Mouse (Mus musculus): ENCODE data around the gene Gm20431. TPM values are rescaled to one million over a fixed set of nuclear protein-coding genes. Genes with fewer than 3 reads are reported as not detected.

The Gm20431 gene
- total and polyA plus RNA-seq, 2 experiments from 2014 or later = 12.0 TPM; not detected in 1

- ATAC-seq (ENCODE audit: low FRiP score) = no peak
- no peaks in the 10 kb centered on the region for H3K9me3 ChIP-seq (ENCODE audit: low read length)
- no peaks in the 10 kb centered on the region for H3K27me3 ChIP-seq (ENCODE audit: insufficient read depth, low read length)
- H3K4me1 ChIP-seq (ENCODE audit: insufficient read depth, low read length) = no peaks in the 10 kb centered on the region
- peak; percentile 61 for DNase-seq (ENCODE audit: low spot score)
- no peak overlapping the region for H3K27ac ChIP-seq (ENCODE audit: low read depth, low read length)
- WGBS = 52% methylated on average over 14 of the region's 14 CpGs
- H3K4me3 ChIP-seq (ENCODE audit: low read depth, low read length) = no peak overlapping the region
- H3K9ac ChIP-seq (replicated peaks; ENCODE audit: low read length, poor library complexity, severe bottlenecking) = no peak overlapping the region
- H3K4me2 ChIP-seq (ENCODE audit: low read depth, low read length, poor library complexity, severe bottlenecking) = no peak overlapping the region
- H3K36me3 ChIP-seq (ENCODE audit: insufficient read depth, low read length) = no peaks in the 10 kb centered on the region
- TF ChIP-seq CTCF (IDR thresholded peaks at IDR 0.05) = no peak
Observed at GRCm38 (mm10) chr2:167595761-167596171, 65.5 kb downstream of the Gm20431 start.

GRCm38 (mm10) chr2:167594444-167594934 is 66.8 kb downstream of the Gm20431 start:
- Histone ChIP-seq H3K36me3 (ENCODE audit: insufficient read depth, low read length) (no peaks in the 10 kb centered on the region), H3K9ac (replicated peaks; ENCODE audit: low read length, poor library complexity, severe bottlenecking) (no peak overlapping the region), H3K4me3 (ENCODE audit: low read depth, low read length) (no peak overlapping the region), H3K27ac (ENCODE audit: low read depth, low read length) (no peak overlapping the region), H3K27me3 (ENCODE audit: insufficient read depth, low read length) (no peaks in the 10 kb centered on the region), H3K4me2 (ENCODE audit: low read depth, low read length, poor library complexity, severe bottlenecking) (no peak overlapping the region), H3K4me1 (ENCODE audit: insufficient read depth, low read length) (no peaks in the 10 kb centered on the region), H3K9me3 (ENCODE audit: low read length) (no peaks in the 10 kb centered on the region)
- 20% methylated on average over 10 of the region's 10 CpGs for WGBS
- DNase-seq (ENCODE audit: low spot score) (peak; percentile 85), ATAC-seq (ENCODE audit: low FRiP score) (peak; percentile 59)
- TF ChIP-seq CTCF (IDR thresholded peaks at IDR 0.05) = 0 out of 2 replicates have a peak, but pooled peaks have one; percentile 25

DNA sequence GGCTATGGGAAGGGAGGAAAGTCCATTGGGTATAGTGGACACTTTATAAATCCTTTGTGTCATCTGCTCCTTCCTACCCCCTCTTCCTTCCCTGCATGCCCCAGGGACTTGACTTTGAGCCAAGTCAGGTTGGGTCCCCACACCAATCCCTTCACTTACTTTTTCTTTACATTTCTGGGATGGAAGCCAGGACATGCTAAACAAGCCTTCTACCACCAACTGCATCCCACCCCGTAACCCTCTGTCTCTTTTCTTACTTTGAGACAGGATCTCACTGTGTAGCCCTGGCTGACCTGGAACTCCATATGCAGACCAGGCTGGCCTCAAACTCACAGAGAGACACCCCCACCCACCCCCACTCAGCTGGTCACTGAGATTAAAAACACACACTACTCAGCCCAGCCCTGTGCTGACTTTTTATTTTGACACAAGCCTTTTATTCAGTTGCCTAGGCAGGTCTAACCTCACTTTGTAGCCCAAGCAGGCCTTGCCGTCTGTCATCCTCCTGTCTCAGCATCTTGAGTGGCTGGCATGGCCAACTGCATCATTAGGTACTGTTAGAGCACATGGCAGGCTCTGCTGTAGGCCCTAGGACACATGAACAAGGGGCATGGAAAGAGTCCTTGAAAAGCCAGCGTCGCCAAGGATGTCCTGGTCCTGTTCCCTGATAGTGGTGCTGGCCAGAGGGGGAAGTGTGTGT is 67.6 kb downstream of the Gm20431 start:
- no peaks in the 10 kb centered on the region for H3K4me1 ChIP-seq (ENCODE audit: insufficient read depth, low read length)
- no peak overlapping the region for H3K4me2 ChIP-seq (ENCODE audit: low read depth, low read length, poor library complexity, severe bottlenecking)
- ATAC-seq (ENCODE audit: low FRiP score) = no peak
- no peaks in the 10 kb centered on the region for H3K27me3 ChIP-seq (ENCODE audit: insufficient read depth, low read length)
- H3K4me3 ChIP-seq (ENCODE audit: low read depth, low read length) = no peak overlapping the region
- no peak for DNase-seq (ENCODE audit: low spot score)
- no peaks in the 10 kb centered on the region for H3K36me3 ChIP-seq (ENCODE audit: insufficient read depth, low read length)
- H3K9ac ChIP-seq (replicated peaks; ENCODE audit: low read length, poor library complexity, severe bottlenecking) = no peak overlapping the region
- no peaks in the 10 kb centered on the region for H3K9me3 ChIP-seq (ENCODE audit: low read length)
- peak overlapping the region; percentile 18; the same call in 1 of the 2 replicates for H3K27ac ChIP-seq (ENCODE audit: low read depth, low read length)
- TF ChIP-seq CTCF (IDR thresholded peaks at IDR 0.05) = no peak
- 87% methylated on average over 4 of the region's 4 CpGs for WGBS

GRCm38 (mm10) chr2:167588774-167589577 is 72.3 kb downstream of the Gm20431 start:
- Histone ChIP-seq H3K9ac (replicated peaks; ENCODE audit: low read length, poor library complexity, severe bottlenecking) (0 out of 2 replicates have a peak overlapping the region, but pooled peaks have one; percentile 29), H3K27me3 (ENCODE audit: insufficient read depth, low read length) (no peaks in the 10 kb centered on the region), H3K4me1 (ENCODE audit: insufficient read depth, low read length) (no peaks in the 10 kb centered on the region), H3K36me3 (ENCODE audit: insufficient read depth, low read length) (no peaks in the 10 kb centered on the region), H3K4me2 (ENCODE audit: low read depth, low read length, poor library complexity, severe bottlenecking) (no peak overlapping the region), H3K9me3 (ENCODE audit: low read length) (no peaks in the 10 kb centered on the region), H3K27ac (ENCODE audit: low read depth, low read length) (peak overlapping the region; percentile 26; the same call in 1 of the 2 replicates), H3K4me3 (ENCODE audit: low read depth, low read length) (0 out of 2 replicates have a peak overlapping the region, but pooled peaks have one; percentile 2)
- 23% methylated on average over 21 of the region's 21 CpGs for WGBS
- TF ChIP-seq CTCF (IDR thresholded peaks at IDR 0.05) = no peak
- DNase-seq (ENCODE audit: low spot score) (no peak), ATAC-seq (ENCODE audit: low FRiP score) (no peak)

GRCm38 (mm10) chr2:167586976-167587375 is 74.3 kb downstream of the Gm20431 start:
- H3K4me2 ChIP-seq (ENCODE audit: low read depth, low read length, poor library complexity, severe bottlenecking) = no peak overlapping the region
- no peaks in the 10 kb centered on the region for H3K27me3 ChIP-seq (ENCODE audit: insufficient read depth, low read length)
- whole genome bisulfite sequencing = 38% methylated on average over 9 of the region's 9 CpGs
- ATAC-seq (ENCODE audit: low FRiP score) (no peak), DNase-seq (ENCODE audit: low spot score) (no peak)
- no peaks in the 10 kb centered on the region for H3K9me3 ChIP-seq (ENCODE audit: low read length)
- no peaks in the 10 kb centered on the region for H3K36me3 ChIP-seq (ENCODE audit: insufficient read depth, low read length)
- no peak for TF ChIP-seq CTCF (IDR thresholded peaks at IDR 0.05)
- H3K4me1 ChIP-seq (ENCODE audit: insufficient read depth, low read length) = no peaks in the 10 kb centered on the region
- no peak overlapping the region for H3K9ac ChIP-seq (replicated peaks; ENCODE audit: low read length, poor library complexity, severe bottlenecking)
- no peak overlapping the region for H3K4me3 ChIP-seq (ENCODE audit: low read depth, low read length)
- H3K27ac ChIP-seq (ENCODE audit: low read depth, low read length) = no peak overlapping the region

DNA sequence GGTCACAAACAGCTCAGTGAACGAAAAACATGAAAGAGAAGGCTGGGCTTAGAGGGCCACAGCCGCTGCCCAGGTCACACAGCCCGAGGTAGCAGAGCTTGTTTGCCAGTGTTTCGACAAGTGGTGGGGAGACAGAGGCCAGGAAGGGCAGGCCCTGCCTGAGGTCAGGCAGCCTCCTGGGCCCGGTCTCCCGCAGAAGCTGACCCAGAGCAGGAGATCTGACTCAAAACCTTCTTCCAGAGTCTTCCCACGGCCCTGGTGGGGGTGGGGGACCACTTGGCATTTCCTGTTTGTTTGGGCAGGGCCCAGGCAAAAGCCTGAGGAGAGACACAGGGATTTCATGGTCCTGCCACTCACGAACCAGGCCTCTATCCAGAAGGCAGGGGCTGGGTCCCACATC is 75.3 kb downstream of the Gm20431 start:
- no peak for TF ChIP-seq CTCF (IDR thresholded peaks at IDR 0.05)
- no peak overlapping the region for H3K4me2 ChIP-seq (ENCODE audit: low read depth, low read length, poor library complexity, severe bottlenecking)
- H3K27me3 ChIP-seq (ENCODE audit: insufficient read depth, low read length) = no peaks in the 10 kb centered on the region
- no peaks in the 10 kb centered on the region for H3K4me1 ChIP-seq (ENCODE audit: insufficient read depth, low read length)
- 40% methylated on average over 8 of the region's 8 CpGs for WGBS
- no peak overlapping the region for H3K4me3 ChIP-seq (ENCODE audit: low read depth, low read length)
- H3K36me3 ChIP-seq (ENCODE audit: insufficient read depth, low read length) = no peaks in the 10 kb centered on the region
- DNase-seq (ENCODE audit: low spot score) (no peak), ATAC-seq (ENCODE audit: low FRiP score) (no peak)
- H3K9me3 ChIP-seq (ENCODE audit: low read length) = no peaks in the 10 kb centered on the region
- H3K27ac ChIP-seq (ENCODE audit: low read depth, low read length) = no peak overlapping the region
- H3K9ac ChIP-seq (replicated peaks; ENCODE audit: low read length, poor library complexity, severe bottlenecking) = no peak overlapping the region

Measured in midbrain, postnatal 0 days (tissue).